Mouse (Mus musculus): ENCODE results near the gene Olfr1537. TPM values are rescaled to one million over a fixed set of nuclear protein-coding genes. Genes with fewer than 3 reads are reported as not detected.

The Olfr1537 gene
- total RNA-seq (2023), result not detected

DNA sequence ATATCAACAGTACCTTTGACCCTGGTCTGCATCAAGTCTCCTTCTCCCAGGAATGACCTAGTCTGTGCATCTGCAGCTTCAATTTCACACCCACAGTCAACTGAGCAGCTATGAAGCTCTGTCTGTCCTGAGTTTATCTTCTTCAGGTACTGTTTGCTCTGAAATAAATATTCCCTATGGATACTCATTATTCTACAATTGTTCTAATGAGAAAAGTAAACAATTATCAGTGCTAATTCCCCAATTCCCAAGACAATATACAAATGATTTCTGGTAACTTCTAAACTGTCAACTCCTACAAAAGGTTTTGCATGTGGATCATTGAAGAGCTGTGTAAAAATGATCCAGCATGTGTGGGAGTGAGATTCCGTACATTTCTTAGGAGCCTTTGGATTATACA is at the start of gene Olfr1537:
TSS of gene Olfr1537 (minus strand) at position 101 of the 400 bp plus-strand sequence.

DNA sequence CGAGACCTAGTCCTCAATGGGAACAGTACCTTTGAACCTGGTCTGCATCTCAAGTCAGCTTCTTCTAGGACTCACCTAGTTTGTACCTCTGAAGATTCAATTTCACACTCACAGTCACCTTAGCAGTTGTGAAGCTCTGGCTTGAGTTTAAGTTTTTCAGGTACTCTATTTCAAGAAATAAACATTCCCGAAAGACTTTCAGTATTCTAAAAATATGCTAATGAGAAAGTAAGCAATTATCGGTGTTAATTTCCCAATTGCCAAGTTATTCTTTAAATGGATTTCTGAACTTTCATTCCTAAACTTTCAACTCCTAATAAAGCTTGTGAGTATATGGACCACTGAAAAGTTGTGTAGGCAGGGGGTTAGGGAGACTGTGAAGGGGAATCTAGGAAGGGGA is 26.9 kb upstream of the Olfr1537 start, which contains the start of gene Olfr945:
TSS of gene Olfr945 (minus strand) at position 101 of the 400 bp plus-strand sequence.

DNA sequence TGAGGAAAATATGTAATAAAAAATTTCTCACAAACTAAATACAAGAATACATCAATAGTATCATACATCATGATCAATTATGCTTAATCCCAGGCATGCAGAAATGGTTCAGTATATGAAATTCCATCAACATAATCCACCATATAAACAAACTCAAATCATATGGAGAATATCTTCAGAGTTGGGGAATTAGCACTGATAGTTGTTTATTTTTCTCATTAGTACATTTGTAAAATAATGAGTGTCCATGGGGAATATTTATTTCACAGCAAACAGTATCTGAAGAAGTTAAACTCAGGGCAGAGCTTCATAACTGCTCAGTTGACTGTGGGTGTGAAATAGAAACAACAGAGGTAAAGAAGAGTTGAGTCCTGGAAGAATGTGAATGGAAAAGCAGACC is 48.2 kb downstream of the Olfr1537 start, which contains the start of gene Olfr944:
TSS of gene Olfr944 (plus strand) at position 301 of the 400 bp plus-strand sequence.

Other genes starting within 250 kb of the Olfr1537 start
- not detected for gene Olfr146, start 226.6 kb downstream of the Olfr1537 start, total RNA-seq (2023)
- gene Olfr937, start 185.0 kb downstream of the Olfr1537 start, total RNA-seq (2023), result not detected
- not detected for gene Olfr938, start 171.1 kb downstream of the Olfr1537 start, total RNA-seq (2023)
- gene Olfr27, start 121.9 kb downstream of the Olfr1537 start, total RNA-seq (2023), result not detected
- not detected for gene Olfr943, start 83.7 kb downstream of the Olfr1537 start, total RNA-seq (2023)
- gene Olfr944, start 48.1 kb downstream of the Olfr1537 start, total RNA-seq (2023), result not detected
- not detected for gene Olfr945, start 26.8 kb upstream of the Olfr1537 start, total RNA-seq (2023)
- gene Olfr948, start 76.1 kb upstream of the Olfr1537 start, total RNA-seq (2023), result not detected
- gene Olfr951, start 137.4 kb upstream of the Olfr1537 start, total RNA-seq (2023), result not detected
- gene Olfr952, start 177.2 kb upstream of the Olfr1537 start, total RNA-seq (2023), result not detected
- gene Olfr954, start 206.7 kb upstream of the Olfr1537 start, total RNA-seq (2023), result not detected
- not detected for gene Olfr955, start 221.9 kb upstream of the Olfr1537 start, total RNA-seq (2023)
- not detected for gene Olfr44, start 244.0 kb upstream of the Olfr1537 start, total RNA-seq (2023)

Data from CD8-positive naive resting alpha-beta T cell, adult 57 days (primary cell).